Mouse (Mus musculus) thymus, adult 2 months (tissue): ENCODE measurements around the gene Efcab9. TPM values are rescaled to one million over a fixed set of nuclear protein-coding genes. Genes with fewer than 3 reads are reported as not detected.

ENCODE experiments used
- DNase-seq: peaks from one replicate; pipeline ENCODE4 v3.0.0; 2021
- H3K27ac ChIP-seq: fragments of 200-500 bp; 2 replicates; pipeline ENCODE4 v1.5.1; 2012; ENCODE audit warnings: low read length, control low read depth; ENCODE audit not compliant: control insufficient read depth, insufficient read depth
- H3K27me3 ChIP-seq: fragments of 200-500 bp; 2 replicates; pipeline ENCODE4 v1.6.1; 2012; ENCODE audit warnings: mild to moderate bottlenecking, low read length, moderate library complexity, mixed read lengths; ENCODE audit not compliant: control insufficient read depth, insufficient read depth
- H3K36me3 ChIP-seq: fragments of 200-500 bp; 2 replicates; pipeline ENCODE4 v1.6.1; 2012; ENCODE audit warnings: mild to moderate bottlenecking, low read length, moderate library complexity; ENCODE audit not compliant: control insufficient read depth, insufficient read depth
- H3K4me1 ChIP-seq: fragments of 200-500 bp; replicated peaks from 2 replicates; pipeline ENCODE4 v1.6.1; 2012; ENCODE audit warnings: low read length; ENCODE audit not compliant: control insufficient read depth, insufficient read depth
- H3K4me3 ChIP-seq: fragments of 200-500 bp; 2 replicates; pipeline ENCODE4 v1.5.1; 2012; ENCODE audit warnings: mild to moderate bottlenecking, low read length, control low read depth, moderate library complexity; ENCODE audit not compliant: control insufficient read depth, insufficient read depth
- CTCF ChIP-seq: fragments of 200-500 bp; IDR thresholded peaks from 2 replicates; pipeline ENCODE4 v1.5.1; 2012; ENCODE audit warnings: mild to moderate bottlenecking, control low read depth, low read length, moderate library complexity, borderline replicate concordance; ENCODE audit not compliant: control insufficient read depth, poor library complexity, insufficient read depth; ENCODE audit errors: extremely low read depth
- POLR2A ChIP-seq: fragments of 200-500 bp; IDR thresholded peaks from 2 replicates; pipeline ENCODE4 v1.6.1; 2012; ENCODE audit warnings: mild to moderate bottlenecking, low read length, control low read depth, moderate library complexity; ENCODE audit not compliant: control insufficient read depth, poor library complexity, insufficient read depth; ENCODE audit errors: extremely low read depth
- WGBS: fragments of 180-500 bp; shearing (Covaris S2); methylation state at CpG from one replicate; pipeline ENCODE4 v1.1.7; 2018; 5-methylcytosine and 5-hydroxymethylcytosine counted together
- polyA plus RNA-seq: library from polyadenylated mRNA; depleted of rRNA; stranded (reverse); fragments of >200 nt; gene quantifications from 2 replicates; pipeline ENCODE4 v1.2.3, GENCODE M21; 2012

Efcab9 gene
- polyA plus RNA-seq, 1 experiment: 0.71 TPM

GRCm38 (mm10) chr11:32495283-32495682 lies 36.6 kb downstream of the Efcab9 start:
- Histone ChIP-seq H3K27me3 (no peaks in the 10 kb centered on the region), H3K4me1 (no peaks in the 10 kb centered on the region), H3K4me3 (no peak overlapping the region), H3K36me3 (no peaks in the 10 kb centered on the region), H3K27ac (no peak overlapping the region)
- TF ChIP-seq CTCF (no peak), POLR2A (no peak)
- no peak for DNase-seq
- 88% methylated on average over 2 of the region's 2 CpGs for WGBS

- H3K4me3 ChIP-seq: no peak overlapping the region
- no peak overlapping the region for H3K27ac ChIP-seq
- H3K4me1 ChIP-seq: no peaks in the 10 kb centered on the region
- TF ChIP-seq POLR2A (no peak), CTCF (no peak)
- H3K36me3 ChIP-seq: no peaks in the 10 kb centered on the region
- DNase-seq: no peak
- no peaks in the 10 kb centered on the region for H3K27me3 ChIP-seq
Observed at GRCm38 (mm10) chr11:32493312-32493711, 38.6 kb downstream of the Efcab9 start.

- no peak overlapping the region for H3K4me3 ChIP-seq
- peaks cover 3% of the 10 kb centered on the region; the same call in 1 of the 2 replicates for H3K4me1 ChIP-seq
- TF ChIP-seq POLR2A (no peak), CTCF (no peak)
- no peaks in the 10 kb centered on the region for H3K27me3 ChIP-seq
- 96% methylated on average over 2 of the region's 2 CpGs for WGBS
- no peaks in the 10 kb centered on the region for H3K36me3 ChIP-seq
- DNase-seq: no peak
- no peak overlapping the region for H3K27ac ChIP-seq
Observed at GRCm38 (mm10) chr11:32491079-32491478, 40.8 kb downstream of the Efcab9 start.

- 57% methylated on average over 5 of the region's 5 CpGs for WGBS
- H3K27ac ChIP-seq: no peak overlapping the region
- no peak for DNase-seq
- H3K4me3 ChIP-seq: no peak overlapping the region
- H3K4me1 ChIP-seq: peaks cover 3% of the 10 kb centered on the region; the same call in 1 of the 2 replicates
- H3K36me3 ChIP-seq: no peaks in the 10 kb centered on the region
- TF ChIP-seq CTCF: no peak
- no peak for TF ChIP-seq POLR2A
- no peaks in the 10 kb centered on the region for H3K27me3 ChIP-seq
Observed at GRCm38 (mm10) chr11:32488808-32489670, 42.8 kb downstream of the Efcab9 start.

- no peak overlapping the region for H3K4me3 ChIP-seq
- no peak overlapping the region for H3K27ac ChIP-seq
- H3K36me3 ChIP-seq: no peaks in the 10 kb centered on the region
- H3K4me1 ChIP-seq: peaks cover 3% of the 10 kb centered on the region; the same call in 1 of the 2 replicates
- no peak for DNase-seq
- TF ChIP-seq POLR2A (no peak), CTCF (no peak)
- H3K27me3 ChIP-seq: no peaks in the 10 kb centered on the region
Observed at GRCm38 (mm10) chr11:32488344-32488743, 43.5 kb downstream of the Efcab9 start.

- no peak for DNase-seq
- Histone ChIP-seq H3K4me3 (no peak overlapping the region), H3K36me3 (no peaks in the 10 kb centered on the region), H3K27me3 (no peaks in the 10 kb centered on the region), H3K27ac (no peak overlapping the region), H3K4me1 (peaks cover 3% of the 10 kb centered on the region; the same call in 1 of the 2 replicates)
- no peak for TF ChIP-seq CTCF
- TF ChIP-seq POLR2A: no peak
- WGBS: 95% methylated on average over 3 of the region's 3 CpGs
Observed at GRCm38 (mm10) chr11:32487501-32487900, 44.4 kb downstream of the Efcab9 start.
